Mouse (Mus musculus): ENCODE measurements at regions not wholly inside any gene's neighbourhood (a gene's known extent, or its start where the extent isn't known, plus 50 kb on each side); places are given as distances from the start of the nearest gene placed in this dataset.

- 43% methylated on average over 3 of the region's 3 CpGs for WGBS
- Histone ChIP-seq H3K27ac (ENCODE audit: low read depth, low read length) (no peak overlapping the region), H3K4me2 (ENCODE audit: low read length) (no peak overlapping the region), H3K36me3 (ENCODE audit: control insufficient read depth, insufficient read depth, low read length) (no peaks in the 10 kb centered on the region), H3K9me3 (replicated peaks; ENCODE audit: control insufficient read depth, low read length) (no peaks in the 10 kb centered on the region), H3K27me3 (replicated peaks; ENCODE audit: control insufficient read depth, insufficient read depth, low read length) (no peaks in the 10 kb centered on the region), H3K9ac (ENCODE audit: low read length) (no peak overlapping the region), H3K4me1 (ENCODE audit: control insufficient read depth, insufficient read depth, low read length) (no peaks in the 10 kb centered on the region), H3K4me3 (ENCODE audit: low read depth, low read length) (no peak overlapping the region)
- no peak for ATAC-seq
- DNase-seq (ENCODE audit: low spot score): no peak
These were observed 248.3 kb downstream of the Emp1 start for GRCm38 (mm10) chr6:135610504-135611096.

DNA sequence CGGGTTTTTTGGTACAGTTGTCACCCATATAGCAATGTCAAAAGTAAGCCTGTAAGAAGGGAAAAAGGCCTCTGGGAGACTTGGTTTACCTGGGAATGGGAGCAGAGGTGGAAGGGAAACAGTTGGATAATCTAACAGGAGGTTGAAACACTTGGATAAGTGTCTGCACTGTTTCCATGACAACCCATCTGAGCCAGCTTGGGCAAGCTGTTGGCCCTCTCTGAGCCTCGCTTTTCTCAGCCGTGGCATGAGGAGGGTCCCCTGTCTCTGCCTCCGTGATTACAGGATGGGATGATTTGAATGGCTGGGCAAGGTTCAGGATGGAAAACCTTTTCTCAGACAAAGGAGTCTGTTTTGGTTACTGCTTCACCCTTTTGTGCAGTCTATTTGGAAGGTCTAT lies 265.6 kb downstream of the Emp1 start:
- Histone ChIP-seq H3K9ac (ENCODE audit: low read length) (no peak overlapping the region), H3K36me3 (ENCODE audit: control insufficient read depth, insufficient read depth, low read length) (no peaks in the 10 kb centered on the region), H3K4me1 (ENCODE audit: control insufficient read depth, insufficient read depth, low read length) (0 out of 2 replicates have a peak, but pooled peaks cover 5% of the 10 kb centered on the region), H3K4me3 (ENCODE audit: low read depth, low read length) (no peak overlapping the region), H3K27ac (ENCODE audit: low read depth, low read length) (0 out of 2 replicates have a peak overlapping the region, but pooled peaks have one; percentile 44), H3K9me3 (replicated peaks; ENCODE audit: control insufficient read depth, low read length) (no peaks in the 10 kb centered on the region; the same call in 1 of the 2 replicates), H3K4me2 (ENCODE audit: low read length) (no peak overlapping the region), H3K27me3 (replicated peaks; ENCODE audit: control insufficient read depth, insufficient read depth, low read length) (no peaks in the 10 kb centered on the region)
- 12% methylated on average over 4 of the region's 4 CpGs for WGBS
- ATAC-seq (peak; percentile 89), DNase-seq (ENCODE audit: low spot score) (peak; percentile 86)

- 39% methylated on average over 3 of the region's 3 CpGs for WGBS
- 0 out of 2 replicates have a peak, but pooled peaks cover 5% of the 10 kb centered on the region for H3K4me1 ChIP-seq (ENCODE audit: control insufficient read depth, insufficient read depth, low read length)
- no peaks in the 10 kb centered on the region for H3K36me3 ChIP-seq (ENCODE audit: control insufficient read depth, insufficient read depth, low read length)
- H3K9me3 ChIP-seq (replicated peaks; ENCODE audit: control insufficient read depth, low read length): no peaks in the 10 kb centered on the region; the same call in 1 of the 2 replicates
- no peak overlapping the region for H3K4me2 ChIP-seq (ENCODE audit: low read length)
- no peak overlapping the region for H3K9ac ChIP-seq (ENCODE audit: low read length)
- ATAC-seq (no peak), DNase-seq (ENCODE audit: low spot score) (no peak)
- H3K27ac ChIP-seq (ENCODE audit: low read depth, low read length): no peak overlapping the region
- no peak overlapping the region for H3K4me3 ChIP-seq (ENCODE audit: low read depth, low read length)
- H3K27me3 ChIP-seq (replicated peaks; ENCODE audit: control insufficient read depth, insufficient read depth, low read length): no peaks in the 10 kb centered on the region
These were observed 266.9 kb downstream of the Emp1 start for GRCm38 (mm10) chr6:135629236-135629635.

DNA sequence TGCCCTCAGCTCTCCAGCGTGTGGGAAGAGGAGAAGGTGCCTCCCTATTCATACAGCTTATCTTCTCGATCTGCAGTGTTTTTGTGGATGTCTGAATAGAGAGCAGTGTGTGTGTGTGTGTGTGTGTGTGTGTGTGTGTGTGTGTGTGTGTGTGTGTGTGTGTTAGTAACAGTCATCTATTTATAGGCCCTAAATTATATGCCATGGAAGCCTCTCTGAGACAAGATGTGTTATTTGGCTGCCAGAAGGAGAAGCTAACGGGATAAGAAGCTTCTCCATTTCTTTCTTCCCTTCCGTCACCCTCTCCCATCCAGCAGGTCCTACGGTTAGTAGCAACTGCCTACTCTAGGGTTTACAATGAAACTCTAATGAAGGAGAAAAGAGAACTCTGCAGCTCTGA lies 270.3 kb downstream of the Emp1 start:
- no peak overlapping the region for H3K4me3 ChIP-seq (ENCODE audit: low read depth, low read length)
- DNase-seq (ENCODE audit: low spot score): no peak
- no peak overlapping the region for H3K9ac ChIP-seq (ENCODE audit: low read length)
- H3K4me2 ChIP-seq (ENCODE audit: low read length): no peak overlapping the region
- no peaks in the 10 kb centered on the region; the same call in 1 of the 2 replicates for H3K9me3 ChIP-seq (replicated peaks; ENCODE audit: control insufficient read depth, low read length)
- no peaks in the 10 kb centered on the region for H3K27me3 ChIP-seq (replicated peaks; ENCODE audit: control insufficient read depth, insufficient read depth, low read length)
- WGBS: 83% methylated on average over 5 of the region's 5 CpGs
- H3K27ac ChIP-seq (ENCODE audit: low read depth, low read length): no peak overlapping the region
- no peak for ATAC-seq
- 0 out of 2 replicates have a peak, but pooled peaks cover 5% of the 10 kb centered on the region for H3K4me1 ChIP-seq (ENCODE audit: control insufficient read depth, insufficient read depth, low read length)
- H3K36me3 ChIP-seq (ENCODE audit: control insufficient read depth, insufficient read depth, low read length): no peaks in the 10 kb centered on the region

- Histone ChIP-seq H3K4me3 (ENCODE audit: low read depth, low read length) (no peak overlapping the region), H3K9me3 (replicated peaks; ENCODE audit: control insufficient read depth, low read length) (no peaks in the 10 kb centered on the region), H3K27me3 (replicated peaks; ENCODE audit: control insufficient read depth, insufficient read depth, low read length) (no peaks in the 10 kb centered on the region), H3K4me1 (ENCODE audit: control insufficient read depth, insufficient read depth, low read length) (no peaks in the 10 kb centered on the region), H3K27ac (ENCODE audit: low read depth, low read length) (no peak overlapping the region), H3K36me3 (ENCODE audit: control insufficient read depth, insufficient read depth, low read length) (no peaks in the 10 kb centered on the region), H3K4me2 (ENCODE audit: low read length) (no peak overlapping the region), H3K9ac (ENCODE audit: low read length) (no peak overlapping the region)
- ATAC-seq (no peak), DNase-seq (ENCODE audit: low spot score) (peak; percentile 4)
- WGBS: 79% methylated on average over 8 of the region's 8 CpGs
These were observed 274.3 kb downstream of the Emp1 start for GRCm38 (mm10) chr6:135636648-135637047.

DNA sequence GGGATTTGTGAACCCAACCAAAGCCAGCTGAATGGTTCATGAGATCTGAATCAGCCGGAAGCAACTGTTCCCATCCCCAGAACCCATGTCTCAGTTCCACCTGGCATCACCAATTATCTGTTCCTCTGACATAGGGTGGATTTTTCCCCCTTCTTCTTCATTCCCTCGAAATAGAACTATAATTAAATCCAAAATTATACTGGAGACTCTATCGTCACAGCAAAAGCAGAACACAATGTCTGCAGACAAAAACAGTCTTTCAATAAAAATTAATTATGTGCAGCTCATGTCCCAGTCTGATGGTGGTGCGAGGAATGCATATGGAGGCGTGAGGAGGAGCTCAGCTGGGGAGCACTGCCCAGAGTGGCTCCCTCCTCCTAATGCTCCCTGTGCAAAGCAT lies 280.4 kb downstream of the Emp1 start:
- no peak overlapping the region for H3K4me3 ChIP-seq (ENCODE audit: low read depth, low read length)
- 82% methylated on average over 5 of the region's 5 CpGs for WGBS
- H3K27ac ChIP-seq (ENCODE audit: low read depth, low read length): no peak overlapping the region
- no peak overlapping the region for H3K9ac ChIP-seq (ENCODE audit: low read length)
- H3K4me2 ChIP-seq (ENCODE audit: low read length): no peak overlapping the region
- DNase-seq (ENCODE audit: low spot score) (no peak), ATAC-seq (no peak)
- H3K9me3 ChIP-seq (replicated peaks; ENCODE audit: control insufficient read depth, low read length): no peaks in the 10 kb centered on the region
- H3K27me3 ChIP-seq (replicated peaks; ENCODE audit: control insufficient read depth, insufficient read depth, low read length): no peaks in the 10 kb centered on the region
- H3K4me1 ChIP-seq (ENCODE audit: control insufficient read depth, insufficient read depth, low read length): no peaks in the 10 kb centered on the region
- H3K36me3 ChIP-seq (ENCODE audit: control insufficient read depth, insufficient read depth, low read length): no peaks in the 10 kb centered on the region

- Histone ChIP-seq H3K9me3 (replicated peaks; ENCODE audit: control insufficient read depth, low read length) (no peaks in the 10 kb centered on the region), H3K4me2 (ENCODE audit: low read length) (no peak overlapping the region), H3K4me3 (ENCODE audit: low read depth, low read length) (no peak overlapping the region), H3K4me1 (ENCODE audit: control insufficient read depth, insufficient read depth, low read length) (no peaks in the 10 kb centered on the region), H3K9ac (ENCODE audit: low read length) (no peak overlapping the region), H3K36me3 (ENCODE audit: control insufficient read depth, insufficient read depth, low read length) (no peaks in the 10 kb centered on the region), H3K27ac (ENCODE audit: low read depth, low read length) (no peak overlapping the region), H3K27me3 (replicated peaks; ENCODE audit: control insufficient read depth, insufficient read depth, low read length) (no peaks in the 10 kb centered on the region)
- DNase-seq (ENCODE audit: low spot score) (no peak), ATAC-seq (no peak)
- 73% methylated on average over 1 of the region's 1 CpGs for WGBS
These were observed 283.8 kb downstream of the Emp1 start for GRCm38 (mm10) chr6:135646177-135646576.

- ATAC-seq: no peak
- 88% methylated on average over 3 of the region's 3 CpGs for WGBS
- Histone ChIP-seq H3K4me3 (ENCODE audit: low read depth, low read length) (no peak overlapping the region), H3K4me2 (ENCODE audit: low read length) (no peak overlapping the region), H3K4me1 (ENCODE audit: control insufficient read depth, insufficient read depth, low read length) (no peaks in the 10 kb centered on the region), H3K27ac (ENCODE audit: low read depth, low read length) (no peak overlapping the region), H3K36me3 (ENCODE audit: control insufficient read depth, insufficient read depth, low read length) (no peaks in the 10 kb centered on the region), H3K9ac (ENCODE audit: low read length) (no peak overlapping the region), H3K27me3 (replicated peaks; ENCODE audit: control insufficient read depth, insufficient read depth, low read length) (no peaks in the 10 kb centered on the region), H3K9me3 (replicated peaks; ENCODE audit: control insufficient read depth, low read length) (no peaks in the 10 kb centered on the region)
- no peak for DNase-seq (ENCODE audit: low spot score)
These were observed 290.7 kb downstream of the Emp1 start for GRCm38 (mm10) chr6:135653002-135653401.

GRCm38 (mm10) chr6:135662386-135662785 lies 300.0 kb downstream of the Emp1 start:
- Histone ChIP-seq H3K27me3 (replicated peaks; ENCODE audit: control insufficient read depth, insufficient read depth, low read length) (no peaks in the 10 kb centered on the region), H3K4me3 (ENCODE audit: low read depth, low read length) (no peak overlapping the region), H3K36me3 (ENCODE audit: control insufficient read depth, insufficient read depth, low read length) (no peaks in the 10 kb centered on the region), H3K4me1 (ENCODE audit: control insufficient read depth, insufficient read depth, low read length) (no peaks in the 10 kb centered on the region), H3K27ac (ENCODE audit: low read depth, low read length) (no peak overlapping the region), H3K4me2 (ENCODE audit: low read length) (no peak overlapping the region), H3K9ac (ENCODE audit: low read length) (no peak overlapping the region), H3K9me3 (replicated peaks; ENCODE audit: control insufficient read depth, low read length) (no peaks in the 10 kb centered on the region)
- WGBS: 80% methylated on average over 3 of the region's 3 CpGs
- ATAC-seq: no peak
- DNase-seq (ENCODE audit: low spot score): no peak

Data from forebrain, embryonic 14.5 days (tissue).